Mouse (Mus musculus) lung, postnatal 0 days (tissue): Measurements from ENCODE around the gene Rft1.

Experiments
- CTCF ChIP-seq: IDR thresholded peaks from 2 replicates; pipeline ENCODE4 v1.5.1; 2016; ENCODE audit warnings: antibody characterized with exemption, mild to moderate bottlenecking
- EP300 ChIP-seq: IDR thresholded peaks from 2 replicates; pipeline ENCODE4 v1.6.1; 2016; ENCODE audit warnings: antibody characterized with exemption, mild to moderate bottlenecking, control low read depth

- TF ChIP-seq CTCF (no peak), EP300 (no peak)
These were observed 17.1 kb upstream of the Rft1 start for GRCm38 (mm10) chr14:30637087-30637486.
